Mouse (Mus musculus) CH12.LX (cell line): ENCODE data around the gene Ifi202b.

Source experiments
- CHD2 ChIP-seq: IDR thresholded peaks from 2 replicates; pipeline ENCODE4 v1.6.1; 2011; ENCODE audit warnings: low read length, improper control_type of control experiment
- CTCF ChIP-seq, 2 experiments: IDR thresholded peaks in 1 of 2; conservative IDR thresholded peaks in 1 of 2; 2 replicates each; pipeline ENCODE4 v1.5.1; 2011 to 2012; ENCODE audit warnings: low read depth in 2 of 2, low read length in 2 of 2, improper control_type of control experiment in 1 of 2, inconsistent platforms in 1 of 2, mild to moderate bottlenecking in 1 of 2, moderate library complexity in 1 of 2
- EP300 ChIP-seq: IDR thresholded peaks from 2 replicates; pipeline ENCODE4 v1.6.1; 2011; ENCODE audit warnings: low read length, improper control_type of control experiment
- ETS1 ChIP-seq: conservative IDR thresholded peaks from 2 replicates; pipeline ENCODE4 v1.6.1; 2012; ENCODE audit warnings: low read depth, mild to moderate bottlenecking, inconsistent platforms, low read length, improper control_type of control experiment, moderate library complexity
- MAX ChIP-seq: IDR thresholded peaks from 2 replicates; pipeline ENCODE4 v1.6.1; 2011; ENCODE audit warnings: low read length, improper control_type of control experiment
- MEF2A ChIP-seq: IDR thresholded peaks from 2 replicates; pipeline ENCODE4 v1.6.1; 2014; ENCODE audit warnings: low read depth, mild to moderate bottlenecking, inconsistent platforms, low read length, improper control_type of control experiment, borderline replicate concordance
- MXI1 ChIP-seq: IDR thresholded peaks from 2 replicates; pipeline ENCODE4 v1.6.1; 2011; ENCODE audit warnings: mild to moderate bottlenecking, low read depth, low read length, improper control_type of control experiment
- NRF1 ChIP-seq: IDR thresholded peaks from 2 replicates; pipeline ENCODE4 v1.6.1; 2014; ENCODE audit warnings: low read depth, mild to moderate bottlenecking, inconsistent platforms, low read length, improper control_type of control experiment, moderate library complexity
- POLR2A ChIP-seq: IDR thresholded peaks from 2 replicates; pipeline ENCODE4 v1.6.1; 2011; ENCODE audit warnings: low read depth, mild to moderate bottlenecking, improper control_type of control experiment, low read length
- RCOR1 ChIP-seq: conservative IDR thresholded peaks from 2 replicates; pipeline ENCODE4 v1.6.1; 2012; ENCODE audit warnings: low read depth, mild to moderate bottlenecking, inconsistent platforms, low read length, improper control_type of control experiment
- UBTF ChIP-seq: IDR thresholded peaks from 2 replicates; pipeline ENCODE4 v1.6.1; 2012; ENCODE audit warnings: low read depth, mild to moderate bottlenecking, inconsistent platforms, low read length, improper control_type of control experiment, moderate library complexity
- ZKSCAN1 ChIP-seq: IDR thresholded peaks from 2 replicates; pipeline ENCODE4 v1.6.1; 2012; ENCODE audit warnings: low read depth, inconsistent platforms, low read length, improper control_type of control experiment, borderline replicate concordance
- ZNF384 ChIP-seq: IDR thresholded peaks from 2 replicates; pipeline ENCODE4 v1.6.1; 2012; ENCODE audit warnings: low read depth, low read length, improper control_type of control experiment, inconsistent platforms

DNA sequence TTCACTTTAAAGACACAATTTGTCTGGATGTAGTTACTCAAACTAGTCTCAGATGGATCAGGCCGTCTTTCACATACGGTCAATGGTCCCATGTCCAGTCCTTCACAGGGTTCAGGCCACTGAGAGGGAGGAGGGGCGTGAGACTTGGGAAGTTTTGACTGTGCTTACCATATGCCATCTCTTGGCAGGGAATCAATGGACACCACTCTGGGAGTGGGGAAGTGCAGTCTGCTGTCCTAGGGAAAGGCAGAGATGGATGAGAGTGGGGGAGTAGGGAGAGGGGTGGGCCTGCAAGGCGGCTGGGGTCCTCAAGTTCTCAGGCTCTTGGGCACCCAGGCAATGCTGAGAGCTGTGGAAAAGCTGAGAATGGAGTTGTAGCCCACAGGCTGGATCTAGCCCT is 12.5 kb upstream of the Ifi202b start:
- TF ChIP-seq CHD2, result no peak
- TF ChIP-seq MXI1, result no peak
- no peak for TF ChIP-seq POLR2A
- TF ChIP-seq CTCF (conservative IDR thresholded peaks at IDR 0.05 in 1 of 2, IDR thresholded peaks at IDR 0.05 in 1 of 2; ENCODE audit: low read depth in 2 of 2, low read length in 2 of 2), result no peak
- TF ChIP-seq UBTF, result no peak
- no peak for TF ChIP-seq ZKSCAN1
- no peak for TF ChIP-seq EP300
- TF ChIP-seq MAX, result no peak
- TF ChIP-seq RCOR1, result no peak
- no peak for TF ChIP-seq NRF1
- TF ChIP-seq MEF2A, result no peak
- no peak for TF ChIP-seq ETS1
- TF ChIP-seq ZNF384, result no peak
